Mouse (Mus musculus) midbrain, postnatal 0 days (tissue): ENCODE measurements at regions not wholly inside any gene's neighbourhood (a gene's known extent, or its start where the extent isn't known, plus 50 kb on each side); places are given as distances from the start of the nearest gene placed in this dataset.
A peak's percentile ranks its signal among the peaks of the same experiment; 100 is the strongest.

Source experiments
- ATAC-seq: fragments of 200-750 bp; cut with Nextera tagmentation; 2 replicates; pipeline ENCODE4 v1.8.0; 2017; ENCODE audit warnings: moderate number of reproducible peaks, mild to moderate bottlenecking, moderate TSS enrichment, moderate library complexity; ENCODE audit not compliant: low FRiP score
- DNase-seq: peaks from one replicate; pipeline ENCODE4 v3.0.0-alpha.2; 2015; ENCODE audit warnings: low spot score
- H3K27ac ChIP-seq: fragments of 300-500 bp; sonication (generic); 2 replicates; pipeline ENCODE4 v1.5.1; 2014; ENCODE audit warnings: low read depth, mild to moderate bottlenecking, low read length, mixed read lengths
- H3K27me3 ChIP-seq: fragments of 300-500 bp; sonication (generic); 2 replicates; pipeline ENCODE4 v1.6.1; 2014; ENCODE audit warnings: low read length, control low read depth, mixed read lengths; ENCODE audit not compliant: insufficient read depth
- H3K36me3 ChIP-seq: fragments of 300-500 bp; sonication (generic); 2 replicates; pipeline ENCODE4 v1.6.1; 2014; ENCODE audit warnings: low read length, control low read depth, mixed read lengths; ENCODE audit not compliant: insufficient read depth
- H3K4me1 ChIP-seq: fragments of 300-500 bp; sonication (generic); 2 replicates; pipeline ENCODE4 v1.6.1; 2014; ENCODE audit warnings: mild to moderate bottlenecking, control low read depth, antibody characterized with exemption, low read length, mixed read lengths; ENCODE audit not compliant: insufficient read depth
- H3K4me2 ChIP-seq: fragments of 300-500 bp; sonication (generic); 2 replicates; pipeline ENCODE4 v1.6.1; 2014; ENCODE audit warnings: low read depth, mild to moderate bottlenecking, low read length, mixed read lengths; ENCODE audit not compliant: poor library complexity, severe bottlenecking
- H3K4me3 ChIP-seq: fragments of 300-500 bp; sonication (generic); 2 replicates; pipeline ENCODE4 v1.5.1; 2014; ENCODE audit warnings: low read depth, mild to moderate bottlenecking, low read length, moderate library complexity
- H3K9ac ChIP-seq: fragments of 300-500 bp; sonication (generic); replicated peaks from 2 replicates; pipeline ENCODE4 v1.6.1; 2014; ENCODE audit warnings: mild to moderate bottlenecking, low read length, moderate library complexity, mixed read lengths; ENCODE audit not compliant: poor library complexity, severe bottlenecking
- H3K9me3 ChIP-seq: fragments of 300-500 bp; sonication (generic); 2 replicates; pipeline ENCODE4 v1.6.1; 2016; ENCODE audit warnings: low read length, control low read depth
- CTCF ChIP-seq: IDR thresholded peaks from 2 replicates; pipeline ENCODE4 v1.5.1; 2016; ENCODE audit warnings: antibody characterized with exemption, mild to moderate bottlenecking
- WGBS: fragments of 180-500 bp; shearing (Covaris S2); extraction: QIAGEN DNeasy Blood & Tissue Kit; methylation state at CpG from one replicate; pipeline ENCODE4 v1.1.7; 2014; 5-methylcytosine and 5-hydroxymethylcytosine counted together

DNA sequence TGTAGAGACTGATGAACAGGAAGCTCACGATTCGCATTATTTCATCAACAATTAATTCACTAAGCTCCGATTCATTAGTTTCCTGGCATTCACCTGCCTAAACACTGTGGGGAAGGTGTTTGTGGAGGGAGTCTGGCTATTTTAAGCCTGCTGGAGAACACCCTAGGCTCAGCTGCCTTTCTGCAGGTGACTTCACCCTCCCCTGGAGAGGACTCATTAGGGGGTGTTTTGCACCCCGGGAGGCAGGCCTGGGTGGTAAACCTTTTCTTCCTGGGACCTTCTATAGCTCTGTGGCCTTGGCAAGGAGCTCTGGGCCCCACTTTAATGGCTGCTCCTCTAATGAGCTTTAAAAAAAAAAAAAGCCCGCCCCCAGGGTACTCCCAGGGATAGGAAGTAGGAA, 55.4 kb upstream of the Bnc1 start:
- whole genome bisulfite sequencing: 64% methylated on average over 4 of the region's 5 CpGs
- no peak overlapping the region for H3K9ac ChIP-seq
- DNase-seq (peak; percentile 35), ATAC-seq (no peak)
- TF ChIP-seq CTCF: no peak
- H3K4me2 ChIP-seq: no peak overlapping the region
- H3K9me3 ChIP-seq: no peaks in the 10 kb centered on the region
- no peaks in the 10 kb centered on the region for H3K27me3 ChIP-seq
- no peak overlapping the region for H3K27ac ChIP-seq
- no peaks in the 10 kb centered on the region for H3K4me1 ChIP-seq
- H3K36me3 ChIP-seq: no peaks in the 10 kb centered on the region
- no peak overlapping the region for H3K4me3 ChIP-seq

DNA sequence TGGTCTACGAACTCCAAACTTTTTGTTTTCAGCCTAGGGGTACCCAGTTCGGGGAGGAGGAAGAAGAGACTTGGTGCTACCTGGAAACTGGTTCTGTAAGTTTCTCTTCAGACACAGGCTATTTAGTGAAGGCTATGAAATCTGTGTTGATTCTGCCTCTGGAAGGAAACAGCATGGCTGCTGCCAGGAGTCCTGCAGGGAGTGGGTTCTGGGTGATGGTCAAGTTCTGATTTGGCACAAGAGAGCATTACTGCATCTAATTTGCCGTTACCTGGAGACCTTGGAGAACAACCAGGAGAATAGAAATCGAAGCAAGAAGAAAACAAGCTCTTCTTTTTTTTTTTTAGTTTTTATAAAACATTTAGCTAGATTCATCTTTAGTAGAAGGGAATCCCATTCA, 61.3 kb upstream of the Bnc1 start:
- 89% methylated on average over 4 of the region's 4 CpGs for WGBS
- H3K4me3 ChIP-seq: no peak overlapping the region
- no peak overlapping the region for H3K9ac ChIP-seq
- no peaks in the 10 kb centered on the region for H3K4me1 ChIP-seq
- ATAC-seq: no peak
- peak; percentile 33 for DNase-seq
- H3K27me3 ChIP-seq: no peaks in the 10 kb centered on the region
- no peak for TF ChIP-seq CTCF
- H3K36me3 ChIP-seq: no peaks in the 10 kb centered on the region
- H3K27ac ChIP-seq: no peak overlapping the region
- no peaks in the 10 kb centered on the region for H3K9me3 ChIP-seq
- H3K4me2 ChIP-seq: no peak overlapping the region

DNA sequence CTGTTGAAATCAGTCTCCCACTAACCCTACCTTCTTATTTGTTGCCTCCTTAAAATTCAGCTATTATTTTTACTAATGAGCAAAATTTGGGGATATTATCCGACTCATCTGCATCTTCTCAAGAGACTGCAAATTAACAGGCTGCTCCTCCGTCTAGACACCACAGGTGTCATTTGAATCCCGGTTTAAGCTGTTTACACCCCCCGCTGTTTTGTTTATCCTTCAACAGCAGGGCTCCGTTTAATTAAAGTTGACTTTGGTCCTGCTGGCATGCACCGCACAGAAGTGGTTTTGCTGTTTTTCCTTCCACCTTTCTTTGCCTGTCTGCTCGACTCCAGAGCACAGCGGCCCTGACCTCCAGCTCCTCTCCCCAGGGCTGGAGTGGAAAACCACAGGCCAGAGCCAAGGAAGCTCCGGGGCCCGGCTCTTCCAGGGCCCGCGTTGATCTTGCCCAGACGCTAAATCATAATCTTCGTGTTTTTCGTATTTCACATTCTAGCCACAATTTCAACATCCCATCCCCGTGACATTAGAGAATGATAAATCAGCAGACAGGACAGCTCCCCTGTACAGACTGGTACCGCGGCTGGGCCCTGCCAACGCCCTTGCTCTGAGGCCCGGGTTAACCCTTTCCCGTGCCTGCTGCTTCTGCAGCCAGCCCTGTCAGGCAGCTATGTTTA, 64.6 kb upstream of the Bnc1 start:
- DNase-seq (peak; percentile 33), ATAC-seq (no peak)
- Histone ChIP-seq H3K27ac (no peak overlapping the region), H3K9me3 (no peaks in the 10 kb centered on the region), H3K27me3 (no peaks in the 10 kb centered on the region), H3K4me2 (peak overlapping the region; percentile 40), H3K9ac (no peak overlapping the region), H3K4me1 (no peaks in the 10 kb centered on the region), H3K36me3 (no peaks in the 10 kb centered on the region), H3K4me3 (peak overlapping the region; percentile 13; the same call in 1 of the 2 replicates)
- TF ChIP-seq CTCF: no peak
- WGBS: 3% methylated on average over 21 of the region's 21 CpGs

DNA sequence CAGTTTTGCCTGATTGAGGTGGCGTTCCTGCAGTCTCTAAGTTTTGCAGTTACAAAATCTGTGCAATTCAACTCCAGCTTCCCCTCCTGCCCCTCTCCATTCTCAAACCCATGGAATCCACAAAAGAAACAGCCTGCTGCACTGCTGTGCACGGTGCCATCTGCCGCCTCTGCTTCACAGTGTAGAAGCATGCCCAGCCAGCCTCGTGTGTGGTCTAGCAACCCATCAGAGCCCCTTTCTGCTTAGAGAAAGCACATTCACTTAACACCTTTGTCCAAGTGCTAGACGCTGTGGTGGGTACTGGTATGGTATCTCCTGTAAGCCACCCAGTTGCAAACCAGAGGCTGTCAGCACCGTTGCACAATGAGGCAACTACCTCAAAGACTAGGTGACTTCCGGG, 71.3 kb upstream of the Bnc1 start:
- Histone ChIP-seq H3K36me3 (no peaks in the 10 kb centered on the region), H3K9ac (no peak overlapping the region), H3K27me3 (no peaks in the 10 kb centered on the region), H3K9me3 (no peaks in the 10 kb centered on the region), H3K4me3 (no peak overlapping the region), H3K4me1 (no peaks in the 10 kb centered on the region), H3K27ac (no peak overlapping the region), H3K4me2 (no peak overlapping the region)
- WGBS: 61% methylated on average over 7 of the region's 7 CpGs
- DNase-seq: peak; percentile 42
- no peak for ATAC-seq
- TF ChIP-seq CTCF: no peak

DNA sequence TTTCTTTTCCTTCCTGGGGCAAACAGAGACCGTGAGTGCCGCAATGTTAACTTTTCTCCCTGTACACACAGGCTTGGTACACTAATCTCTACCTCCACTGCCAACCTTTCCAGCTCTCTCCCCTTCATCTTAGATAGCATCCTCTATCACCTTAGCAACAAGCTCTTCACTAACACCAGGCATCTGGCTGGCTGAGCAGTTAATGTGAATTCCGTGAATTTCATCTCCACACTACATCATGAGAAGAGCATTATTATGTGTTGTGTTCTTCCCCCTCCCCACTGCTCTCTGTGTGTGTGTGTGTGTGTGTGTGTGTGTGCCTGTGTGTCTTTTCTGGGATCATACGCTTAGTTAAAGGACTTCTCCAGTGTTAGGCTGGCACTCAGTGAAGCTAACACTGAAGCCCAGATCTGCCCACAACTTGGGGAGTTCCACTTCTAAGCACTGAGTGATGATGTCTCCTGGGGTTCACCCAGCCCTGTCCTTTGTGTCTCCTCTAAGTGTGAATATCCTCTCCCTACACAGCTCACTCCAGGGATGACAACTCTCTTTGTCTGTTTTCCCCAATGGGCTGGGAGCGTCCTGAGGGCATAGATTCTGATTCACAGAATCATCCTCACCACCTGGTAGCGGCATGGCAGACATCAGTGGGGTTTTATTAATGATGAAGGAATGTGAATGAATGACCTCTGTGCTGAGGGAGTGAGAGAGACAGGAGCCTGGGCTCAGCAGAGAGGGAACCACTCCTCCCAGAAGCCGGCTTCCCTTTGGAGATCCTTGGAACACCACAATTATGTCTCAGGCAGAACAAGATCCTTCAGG, 77.7 kb upstream of the Bnc1 start:
- H3K27ac ChIP-seq: no peak overlapping the region
- H3K36me3 ChIP-seq: no peaks in the 10 kb centered on the region
- ATAC-seq: 0 out of 2 replicates have a peak, but pooled peaks have one; percentile 44
- TF ChIP-seq CTCF: no peak
- no peaks in the 10 kb centered on the region for H3K9me3 ChIP-seq
- WGBS: 55% methylated on average over 7 of the region's 7 CpGs
- peak; percentile 44 for DNase-seq
- H3K4me2 ChIP-seq: no peak overlapping the region
- H3K27me3 ChIP-seq: no peaks in the 10 kb centered on the region
- no peak overlapping the region for H3K9ac ChIP-seq
- H3K4me1 ChIP-seq: no peaks in the 10 kb centered on the region; the same call in 1 of the 2 replicates
- no peak overlapping the region for H3K4me3 ChIP-seq
